Mouse (Mus musculus) heart, embryonic 15.5 days (tissue): ENCODE data around the gene Tax1bp3. TPM values are rescaled to one million over a fixed set of nuclear protein-coding genes. Genes with fewer than 3 reads are reported as not detected.
A peak's percentile ranks its signal among the peaks of the same experiment; 100 is the strongest.

Experiments used
- ATAC-seq: fragments of 200-750 bp; cut with Nextera tagmentation; replicated peaks from 2 replicates; pipeline ENCODE4 v1.8.0; 2017; ENCODE audit warnings: low read depth, moderate TSS enrichment; ENCODE audit not compliant: insufficient number of reproducible peaks, insufficient read depth, low FRiP score
- H3K27ac ChIP-seq: fragments of 300-500 bp; sonication (generic); 2 replicates; pipeline ENCODE4 v1.5.1; 2015; ENCODE audit warnings: mild to moderate bottlenecking, inconsistent platforms
- H3K27me3 ChIP-seq: fragments of 300-500 bp; sonication (generic); 2 replicates; pipeline ENCODE4 v1.6.1; 2015; ENCODE audit warnings: inconsistent platforms
- H3K36me3 ChIP-seq: fragments of 300-500 bp; sonication (generic); 2 replicates; pipeline ENCODE4 v1.6.1; 2015; ENCODE audit warnings: mild to moderate bottlenecking, inconsistent platforms
- H3K4me1 ChIP-seq: fragments of 300-500 bp; sonication (generic); replicated peaks from 2 replicates; pipeline ENCODE4 v1.6.1; 2015; ENCODE audit warnings: inconsistent platforms
- H3K4me2 ChIP-seq: fragments of 300-500 bp; sonication (generic); 2 replicates; pipeline ENCODE4 v1.6.1; 2015; ENCODE audit warnings: inconsistent platforms, mild to moderate bottlenecking, moderate library complexity
- H3K4me3 ChIP-seq: fragments of 300-500 bp; sonication (generic); 2 replicates; pipeline ENCODE4 v1.5.1; 2015; ENCODE audit warnings: mild to moderate bottlenecking, inconsistent platforms
- H3K9ac ChIP-seq: fragments of 300-500 bp; sonication (generic); 2 replicates; pipeline ENCODE4 v1.6.1; 2015; ENCODE audit warnings: mild to moderate bottlenecking, inconsistent platforms
- H3K9me3 ChIP-seq: fragments of 300-500 bp; sonication (generic); replicated peaks from 2 replicates; pipeline ENCODE4 v1.6.1; 2016; ENCODE audit warnings: inconsistent platforms
- WGBS: fragments of 180-500 bp; shearing (Covaris S2); methylation state at CpG from one replicate; pipeline ENCODE4 v1.1.7; 2015; ENCODE audit warnings: mixed read lengths; 5-methylcytosine and 5-hydroxymethylcytosine counted together
- polyA plus RNA-seq: library from polyadenylated mRNA; unstranded; fragments of >200 nt; fragmentation: Nextera tagmentation; extraction: Ambion mirVana; gene quantifications from 2 replicates; pipeline ENCODE4 v1.2.1, GENCODE M21; 2015

Tax1bp3 gene
- polyA plus RNA-seq, 1 experiment from 2014 or later = 222 TPM

DNA sequence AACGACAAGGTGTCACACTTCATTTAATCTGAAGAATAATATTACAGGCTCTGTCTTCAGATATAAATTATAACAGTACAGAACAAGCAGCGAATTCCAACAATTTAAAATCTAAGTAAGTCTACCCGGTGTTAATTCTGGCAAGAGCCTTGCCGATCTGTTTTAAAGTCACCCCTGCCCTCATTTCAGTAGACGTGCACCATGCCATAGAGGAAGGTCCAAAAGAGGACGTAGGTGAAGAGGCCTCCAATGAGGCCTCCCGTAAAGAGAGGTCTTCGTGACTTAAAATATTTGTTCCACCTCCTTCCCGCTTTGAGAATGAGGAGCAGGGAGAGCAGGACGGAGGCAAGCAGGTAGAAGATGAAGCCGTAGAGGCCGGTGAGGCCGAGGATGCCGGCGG, 697 bp upstream of the Tax1bp3 start:
- Histone ChIP-seq H3K9me3 (no peaks in the 10 kb centered on the region), H3K27ac (peak overlapping the region; percentile 78), H3K9ac (peak overlapping the region; percentile 94), H3K36me3 (peaks cover 18% of the 10 kb centered on the region), H3K27me3 (no peaks in the 10 kb centered on the region), H3K4me2 (peak overlapping the region; percentile 74), H3K4me1 (peaks cover 38% of the 10 kb centered on the region), H3K4me3 (peak overlapping the region; percentile 81)
- under 1% methylated on average over 15 of the region's 15 CpGs for WGBS
- no peak for ATAC-seq

- peak overlapping the region; percentile 77 for H3K4me2 ChIP-seq
- H3K27me3 ChIP-seq = no peaks in the 10 kb centered on the region
- peaks cover 23% of the 10 kb centered on the region for H3K36me3 ChIP-seq
- WGBS = under 1% methylated on average over 28 of the region's 28 CpGs
- H3K9me3 ChIP-seq = no peaks in the 10 kb centered on the region
- ATAC-seq = peak; percentile 88
- H3K4me1 ChIP-seq = peaks cover 27% of the 10 kb centered on the region
- H3K4me3 ChIP-seq = peak overlapping the region; percentile 81
- peak overlapping the region; percentile 87 for H3K9ac ChIP-seq
- H3K27ac ChIP-seq = peak overlapping the region; percentile 98
These were observed 609 bp downstream of the Tax1bp3 start for GRCm38 (mm10) chr11:73177509-73177875.

GRCm38 (mm10) chr11:73177895-73178294, 1.0 kb downstream of the Tax1bp3 start:
- H3K36me3 ChIP-seq = peaks cover 23% of the 10 kb centered on the region
- H3K4me1 ChIP-seq = peaks cover 23% of the 10 kb centered on the region
- H3K4me3 ChIP-seq = peak overlapping the region; percentile 81
- no peak for ATAC-seq
- H3K4me2 ChIP-seq = peak overlapping the region; percentile 77
- H3K27me3 ChIP-seq = no peaks in the 10 kb centered on the region
- peak overlapping the region; percentile 98 for H3K27ac ChIP-seq
- H3K9me3 ChIP-seq = no peaks in the 10 kb centered on the region
- peak overlapping the region; percentile 87 for H3K9ac ChIP-seq
- WGBS = 8% methylated on average over 2 of the region's 2 CpGs

GRCm38 (mm10) chr11:73185872-73186615, 9.2 kb downstream of the Tax1bp3 start:
- H3K9me3 ChIP-seq = no peaks in the 10 kb centered on the region

DNA sequence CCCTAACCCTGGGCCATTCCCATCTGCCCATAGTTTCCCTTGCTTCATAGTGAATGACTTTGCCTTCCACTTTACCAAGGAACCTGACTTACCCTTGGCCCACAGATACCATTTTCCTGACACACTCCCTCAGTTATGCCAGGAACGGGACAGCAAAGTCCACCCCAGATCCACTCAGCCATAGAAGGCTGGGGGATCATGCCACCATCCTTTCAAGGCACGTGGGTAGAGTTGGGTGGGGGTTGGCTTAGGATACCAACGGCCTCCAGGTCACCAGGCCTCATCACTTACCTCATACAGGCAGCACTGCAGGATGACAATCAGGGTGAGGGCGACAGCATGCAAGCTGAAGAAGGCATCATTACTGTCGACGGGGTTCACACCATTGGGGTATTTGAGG, 10.3 kb downstream of the Tax1bp3 start:
- WGBS = 82% methylated on average over 6 of the region's 6 CpGs
- no peak overlapping the region for H3K4me2 ChIP-seq
- H3K36me3 ChIP-seq = peaks cover 32% of the 10 kb centered on the region

More at GRCm38 (mm10) chr11:73185872-73186615, 9.2 kb downstream of the Tax1bp3 start:
- no peak overlapping the region for H3K4me3 ChIP-seq
- H3K36me3 ChIP-seq = peaks cover 34% of the 10 kb centered on the region
- ATAC-seq = no peak
- H3K9ac ChIP-seq = no peak overlapping the region
- H3K4me1 ChIP-seq = no peaks in the 10 kb centered on the region
- 86% methylated on average over 10 of the region's 10 CpGs for WGBS
- H3K4me2 ChIP-seq = no peak overlapping the region
- no peaks in the 10 kb centered on the region for H3K27me3 ChIP-seq
- no peak overlapping the region for H3K27ac ChIP-seq

GRCm38 (mm10) chr11:73193047-73193446, 16.2 kb downstream of the Tax1bp3 start:
- Histone ChIP-seq H3K27ac (no peak overlapping the region), H3K9me3 (no peaks in the 10 kb centered on the region), H3K4me3 (no peak overlapping the region), H3K9ac (no peak overlapping the region), H3K36me3 (peaks cover 13% of the 10 kb centered on the region), H3K4me2 (no peak overlapping the region), H3K27me3 (no peaks in the 10 kb centered on the region), H3K4me1 (peaks cover 2% of the 10 kb centered on the region)
- ATAC-seq = no peak
- 57% methylated on average over 6 of the region's 6 CpGs for WGBS

More for the DNA sequence above, 10.3 kb downstream of the Tax1bp3 start:
- Histone ChIP-seq H3K27me3 (no peaks in the 10 kb centered on the region), H3K27ac (no peak overlapping the region), H3K4me3 (no peak overlapping the region), H3K9me3 (no peaks in the 10 kb centered on the region), H3K9ac (no peak overlapping the region), H3K4me1 (no peaks in the 10 kb centered on the region)
- no peak for ATAC-seq

DNA sequence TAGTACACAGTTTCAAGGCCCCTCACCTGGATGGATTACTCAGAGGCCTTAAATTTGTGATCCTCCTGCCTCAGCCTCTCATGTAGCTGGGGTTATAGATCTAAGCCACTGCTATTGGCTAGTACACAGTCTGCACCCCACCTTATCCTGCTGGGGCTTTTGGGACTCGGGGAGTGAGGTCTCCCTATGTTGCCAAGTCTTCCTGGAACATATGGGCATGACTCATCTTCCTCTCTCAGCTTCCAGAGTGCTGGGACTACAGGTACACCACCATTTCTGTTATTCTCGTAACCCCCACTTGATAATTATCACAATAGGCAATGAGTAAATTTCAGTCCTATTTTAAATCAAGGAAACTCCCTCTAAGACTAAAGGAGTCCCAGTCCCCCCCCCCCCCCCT, 17.6 kb downstream of the Tax1bp3 start:
- Histone ChIP-seq H3K27me3 (no peaks in the 10 kb centered on the region), H3K9ac (no peak overlapping the region), H3K36me3 (peaks cover 11% of the 10 kb centered on the region), H3K4me2 (no peak overlapping the region), H3K27ac (no peak overlapping the region), H3K4me1 (peaks cover 8% of the 10 kb centered on the region), H3K4me3 (no peak overlapping the region), H3K9me3 (no peaks in the 10 kb centered on the region)
- WGBS = 70% methylated on average over 2 of the region's 2 CpGs
- no peak for ATAC-seq

- peak overlapping the region; percentile 71 for H3K4me3 ChIP-seq
- H3K27me3 ChIP-seq = no peaks in the 10 kb centered on the region
- H3K9me3 ChIP-seq = no peaks in the 10 kb centered on the region
- ATAC-seq = no peak
- WGBS = 9% methylated on average over 1 of the region's 1 CpGs
- H3K4me2 ChIP-seq = peak overlapping the region; percentile 95
- peaks cover 13% of the 10 kb centered on the region for H3K4me1 ChIP-seq
- H3K27ac ChIP-seq = no peak overlapping the region
- H3K36me3 ChIP-seq = no peaks in the 10 kb centered on the region
- H3K9ac ChIP-seq = peak overlapping the region; percentile 85
These were observed 21.3 kb downstream of the Tax1bp3 start for GRCm38 (mm10) chr11:73198190-73198589.

GRCm38 (mm10) chr11:73198603-73199229, 21.8 kb downstream of the Tax1bp3 start, which contains the start of gene Ctns:
Gene Ctns, minus strand, starts transcription at chr11:73199042.
- under 1% methylated on average over 22 of the region's 22 CpGs for WGBS
- H3K4me1 ChIP-seq = peaks cover 13% of the 10 kb centered on the region
- no peaks in the 10 kb centered on the region for H3K36me3 ChIP-seq
- ATAC-seq = peak; percentile 93
- H3K27me3 ChIP-seq = no peaks in the 10 kb centered on the region
- peak within 1 kb of the TSS; percentile 85 for H3K9ac ChIP-seq
- H3K9me3 ChIP-seq = no peaks in the 10 kb centered on the region
- peak within 1 kb of the TSS; percentile 95 for H3K4me2 ChIP-seq
- H3K4me3 ChIP-seq = peak within 1 kb of the TSS; percentile 71
- H3K27ac ChIP-seq = peak within 1 kb of the TSS; percentile 71

DNA sequence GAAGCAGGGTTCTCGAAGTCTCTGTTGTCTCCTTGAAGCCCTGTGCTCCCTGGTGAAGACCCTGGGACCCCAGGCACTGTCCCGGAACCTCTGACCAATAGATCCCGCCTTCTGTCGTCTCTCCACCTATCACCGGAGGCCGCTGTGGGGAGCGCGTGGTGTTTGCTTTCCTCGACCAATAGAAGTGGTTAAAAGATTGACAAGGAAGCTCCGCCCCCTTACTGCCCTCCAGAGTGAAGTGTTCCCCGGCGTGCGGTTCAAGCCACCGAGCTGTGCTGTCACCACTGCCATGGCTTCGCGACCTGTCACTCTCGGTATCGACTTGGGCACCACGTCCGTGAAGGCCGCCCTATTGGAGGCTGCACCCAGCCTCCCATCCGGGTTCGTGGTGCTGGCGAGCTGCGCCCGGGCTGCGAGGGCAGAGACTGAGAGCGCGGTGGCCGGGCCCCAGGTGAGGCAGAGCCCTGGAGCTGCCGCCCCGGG, 22.4 kb downstream of the Tax1bp3 start, which contains the start of gene Shpk:
TSS of gene Shpk (plus strand) at position 231 of the 483 bp plus-strand sequence.
- no peaks in the 10 kb centered on the region for H3K27me3 ChIP-seq
- under 1% methylated on average over 32 of the region's 32 CpGs for WGBS
- H3K27ac ChIP-seq = peak within 1 kb of the TSS; percentile 71

GRCm38 (mm10) chr11:73199879-73200278, 23.0 kb downstream of the Tax1bp3 start:
- Histone ChIP-seq H3K4me2 (peak overlapping the region; percentile 95), H3K27me3 (no peaks in the 10 kb centered on the region), H3K36me3 (no peaks in the 10 kb centered on the region), H3K9ac (peak overlapping the region; percentile 85), H3K4me3 (peak overlapping the region; percentile 71), H3K27ac (no peak overlapping the region), H3K4me1 (peaks cover 13% of the 10 kb centered on the region), H3K9me3 (no peaks in the 10 kb centered on the region)
- no peak for ATAC-seq
- 5% methylated on average over 12 of the region's 12 CpGs for WGBS

More for the DNA sequence above, 22.4 kb downstream of the Tax1bp3 start, which contains the start of gene Shpk:
- peaks cover 13% of the 10 kb centered on the region for H3K4me1 ChIP-seq
- H3K9ac ChIP-seq = peak within 1 kb of the TSS; percentile 85
- H3K9me3 ChIP-seq = no peaks in the 10 kb centered on the region
- peak within 1 kb of the TSS; percentile 95 for H3K4me2 ChIP-seq
- peak; percentile 96 for ATAC-seq
- H3K36me3 ChIP-seq = no peaks in the 10 kb centered on the region
- peak within 1 kb of the TSS; percentile 71 for H3K4me3 ChIP-seq
